ENCODE assay signal across 9 mouse cellular contexts in genomic region chr8:120184850-120185792, GRCm38 (mm10). TPM values are rescaled to one million over a fixed set of nuclear protein-coding genes. Genes with fewer than 3 reads are reported as not detected.
A peak's percentile ranks its signal among the peaks of the same experiment; 100 is the strongest.
DNase-seq lines count a peak whose midpoint lies in the region; ATAC-seq lines count a peak whose summit lies in the region.
"Had no signal": no experiment of that assay in that cellular context is flagged by ENCODE, and none has a peak within 500 bp of the region (broad histone marks: within the 10 kb centered on the region; RNA-seq: fewer than 3 reads in every experiment).

No protein-coding gene starts in this region.

- no peak for ATAC-seq in heart, embryonic 13.5 days (ENCODE audit: extremely low read depth, insufficient number of reproducible peaks, low FRiP score, low TSS enrichment)
- peak; percentile 73 for ATAC-seq in neural tube, embryonic 13.5 days (ENCODE audit: low read depth)
- ATAC-seq in megakaryocyte-erythroid progenitor cell, adult 5-6 weeks (replicated peaks; ENCODE audit: low FRiP score, low TSS enrichment, poor library complexity, severe bottlenecking): no peak

- H3K27me3 ChIP-seq in heart, embryonic 13.5 days (replicated peaks): no peaks in the 10 kb centered on the region
- H3K27me3 ChIP-seq in neural tube, embryonic 13.5 days: no peaks in the 10 kb centered on the region

- H3K9ac ChIP-seq in heart, embryonic 13.5 days: peak overlapping the region; percentile 62
- peak overlapping the region; percentile 41 for H3K9ac ChIP-seq in neural tube, embryonic 13.5 days

- 34% methylated on average over 16 of the region's 17 CpGs for WGBS in heart, embryonic 13.5 days
- 16% methylated on average over 17 of the region's 17 CpGs for WGBS in neural tube, embryonic 13.5 days

- H3K27ac ChIP-seq in heart, embryonic 13.5 days (replicated peaks): peak overlapping the region; percentile 68
- H3K27ac ChIP-seq in neural tube, embryonic 13.5 days (replicated peaks): peak overlapping the region; percentile 92

- DNase-seq in right cerebral cortex, postnatal 4 days: peak; percentile 36
- no peak for DNase-seq in right cerebral cortex, postnatal 36 days (ENCODE audit: low spot score in 2 of 2)
- DNase-seq in kidney, postnatal 4 days: peak; percentile 68 to 77
- DNase-seq in thymus, postnatal 25 days: no peak
- DNase-seq in frontal cortex, postnatal 14 days (ENCODE audit: low spot score in 2 of 2): no peak

- H3K4me1 ChIP-seq in heart, embryonic 13.5 days: peaks cover 44% of the 10 kb centered on the region
- peaks cover 41% of the 10 kb centered on the region for H3K4me1 ChIP-seq in neural tube, embryonic 13.5 days (replicated peaks)

- no peaks in the 10 kb centered on the region for H3K36me3 ChIP-seq in heart, embryonic 13.5 days
- H3K36me3 ChIP-seq in neural tube, embryonic 13.5 days: no peaks in the 10 kb centered on the region

- no peak overlapping the region for H3K4me3 ChIP-seq in heart, embryonic 13.5 days
- no peak overlapping the region for H3K4me3 ChIP-seq in neural tube, embryonic 13.5 days

- H3K9me3 ChIP-seq in heart, embryonic 13.5 days: no peaks in the 10 kb centered on the region
- H3K9me3 ChIP-seq in neural tube, embryonic 13.5 days: no peaks in the 10 kb centered on the region

- peak overlapping the region; percentile 18 for H3K4me2 ChIP-seq in heart, embryonic 13.5 days
- H3K4me2 ChIP-seq in neural tube, embryonic 13.5 days: peak overlapping the region; percentile 36

RNA-seq across cellular contexts. Expression of gene Fam92b, which starts 7.9 kb away (rescaled TPM):
- not detected in 2 replicates for polyA plus RNA-seq in heart, embryonic 13.5 days (2015; fragmentation: Nextera tagmentation; extraction: Ambion mirVana)
- 2.3 and 2.7 TPM in 2 replicates for polyA plus RNA-seq in neural tube, embryonic 13.5 days (2015; fragmentation: Nextera tagmentation; extraction: Ambion mirVana)
- total RNA-seq in megakaryocyte-erythroid progenitor cell, adult 5-6 weeks (2014; fragmentation: Nextera tagmentation): not detected in 2 replicates
- not detected in 2 replicates for total RNA-seq in megakaryocyte-erythroid progenitor cell, adult 5-6 weeks (2017)
- total RNA-seq: gastrocnemius, postnatal 36 days had no signal

RNA-seq across cellular contexts. Expression of gene Gse1, which starts 43.1 kb away (rescaled TPM):
- 8.5 and 8.6 TPM in 2 replicates for polyA plus RNA-seq in heart, embryonic 13.5 days (2015; fragmentation: Nextera tagmentation; extraction: Ambion mirVana)
- polyA plus RNA-seq in neural tube, embryonic 13.5 days (2015; fragmentation: Nextera tagmentation; extraction: Ambion mirVana): 17.0 and 17.1 TPM in 2 replicates
- total RNA-seq in megakaryocyte-erythroid progenitor cell, adult 5-6 weeks (2014; fragmentation: Nextera tagmentation): 80.6 and 84.3 TPM in 2 replicates
- 21.8 and 27.2 TPM in 2 replicates for total RNA-seq in megakaryocyte-erythroid progenitor cell, adult 5-6 weeks (2017)

Comparison
In these comparisons a context has a peak if more than half of its experiments do, and no peak if none do; other contexts are left out.
1. DNase-seq: peak in right cerebral cortex, postnatal 4 days (single experiment) and kidney, postnatal 4 days (2 of 2); none in right cerebral cortex, postnatal 36 days (0 of 2), thymus, postnatal 25 days (single experiment) and frontal cortex, postnatal 14 days (0 of 2).